Mouse (Mus musculus): ENCODE data around the gene Chchd10. TPM values are rescaled to one million over a fixed set of nuclear protein-coding genes. Genes with fewer than 3 reads are reported as not detected.

Gene Chchd10
- total and polyA plus RNA-seq, 2 experiments: 657 to 1,843 TPM

- Histone ChIP-seq H3K27me3 (ENCODE audit: control insufficient read depth, insufficient read depth, low read length) (no peaks in the 10 kb centered on the region), H3K27ac (replicated peaks; ENCODE audit: insufficient read depth, low read depth, low read length) (no peak overlapping the region), H3K4me3 (ENCODE audit: insufficient read depth, low read depth, low read length) (no peak overlapping the region), H3K79me2 (ENCODE audit: control insufficient read depth, insufficient read depth, low read length) (no peaks in the 10 kb centered on the region), H3K36me3 (ENCODE audit: control insufficient read depth, insufficient read depth, low read length) (peaks cover 17% of the 10 kb centered on the region), H3K9ac (ENCODE audit: low read depth, low read length) (no peak overlapping the region), H3K4me1 (ENCODE audit: control insufficient read depth, insufficient read depth, low read length) (no peaks in the 10 kb centered on the region)
- WGBS: 91% methylated on average over 5 of the region's 5 CpGs
- DNase-seq (ENCODE audit: extremely low read depth, low read depth, low spot score): no peak
- TF ChIP-seq POLR2A (IDR thresholded peaks at IDR 0.05; ENCODE audit: extremely low read depth, insufficient read depth, low read length) (no peak), CTCF (IDR thresholded peaks at IDR 0.05; ENCODE audit: low read depth, low read length) (no peak)
Observed at GRCm38 (mm10) chr10:75904391-75904790, 28.5 kb upstream of the Chchd10 start.

- TF ChIP-seq POLR2A (IDR thresholded peaks at IDR 0.05; ENCODE audit: extremely low read depth, insufficient read depth, low read length) (no peak), CTCF (IDR thresholded peaks at IDR 0.05; ENCODE audit: low read depth, low read length) (no peak)
- Histone ChIP-seq H3K36me3 (ENCODE audit: control insufficient read depth, insufficient read depth, low read length) (peaks cover 23% of the 10 kb centered on the region), H3K9ac (ENCODE audit: low read depth, low read length) (no peak overlapping the region), H3K27ac (replicated peaks; ENCODE audit: insufficient read depth, low read depth, low read length) (no peak overlapping the region), H3K27me3 (ENCODE audit: control insufficient read depth, insufficient read depth, low read length) (no peaks in the 10 kb centered on the region), H3K4me3 (ENCODE audit: insufficient read depth, low read depth, low read length) (no peak overlapping the region), H3K79me2 (ENCODE audit: control insufficient read depth, insufficient read depth, low read length) (no peaks in the 10 kb centered on the region), H3K4me1 (ENCODE audit: control insufficient read depth, insufficient read depth, low read length) (no peaks in the 10 kb centered on the region)
- DNase-seq (ENCODE audit: extremely low read depth, low read depth, low spot score): no peak
- 97% methylated on average over 4 of the region's 4 CpGs for WGBS
Observed at GRCm38 (mm10) chr10:75906882-75907281, 26.0 kb upstream of the Chchd10 start.

GRCm38 (mm10) chr10:75910698-75911097 is 22.2 kb upstream of the Chchd10 start:
- no peak for DNase-seq (ENCODE audit: extremely low read depth, low read depth, low spot score)
- Histone ChIP-seq H3K27ac (replicated peaks; ENCODE audit: insufficient read depth, low read depth, low read length) (peak overlapping the region; percentile 33; the same call in 1 of the 2 replicates), H3K4me1 (ENCODE audit: control insufficient read depth, insufficient read depth, low read length) (no peaks in the 10 kb centered on the region), H3K79me2 (ENCODE audit: control insufficient read depth, insufficient read depth, low read length) (no peaks in the 10 kb centered on the region), H3K9ac (ENCODE audit: low read depth, low read length) (no peak overlapping the region), H3K27me3 (ENCODE audit: control insufficient read depth, insufficient read depth, low read length) (no peaks in the 10 kb centered on the region), H3K4me3 (ENCODE audit: insufficient read depth, low read depth, low read length) (no peak overlapping the region), H3K36me3 (ENCODE audit: control insufficient read depth, insufficient read depth, low read length) (peaks cover 12% of the 10 kb centered on the region)
- TF ChIP-seq CTCF (IDR thresholded peaks at IDR 0.05; ENCODE audit: low read depth, low read length): no peak
- TF ChIP-seq POLR2A (IDR thresholded peaks at IDR 0.05; ENCODE audit: extremely low read depth, insufficient read depth, low read length): no peak
- WGBS: 81% methylated on average over 2 of the region's 2 CpGs

- no peak for TF ChIP-seq POLR2A (IDR thresholded peaks at IDR 0.05; ENCODE audit: extremely low read depth, insufficient read depth, low read length)
- TF ChIP-seq CTCF (IDR thresholded peaks at IDR 0.05; ENCODE audit: low read depth, low read length): no peak
- WGBS: 65% methylated on average over 6 of the region's 6 CpGs
- Histone ChIP-seq H3K79me2 (ENCODE audit: control insufficient read depth, insufficient read depth, low read length) (peaks cover 7% of the 10 kb centered on the region), H3K36me3 (ENCODE audit: control insufficient read depth, insufficient read depth, low read length) (peaks cover 10% of the 10 kb centered on the region; the same call in 1 of the 2 replicates), H3K4me3 (ENCODE audit: insufficient read depth, low read depth, low read length) (no peak overlapping the region), H3K9ac (ENCODE audit: low read depth, low read length) (no peak overlapping the region), H3K27ac (replicated peaks; ENCODE audit: insufficient read depth, low read depth, low read length) (no peak overlapping the region), H3K27me3 (ENCODE audit: control insufficient read depth, insufficient read depth, low read length) (no peaks in the 10 kb centered on the region), H3K4me1 (ENCODE audit: control insufficient read depth, insufficient read depth, low read length) (no peaks in the 10 kb centered on the region)
- DNase-seq (ENCODE audit: extremely low read depth, low read depth, low spot score): no peak
Observed at GRCm38 (mm10) chr10:75913013-75913589, 19.8 kb upstream of the Chchd10 start.

GRCm38 (mm10) chr10:75915557-75915956 is 17.4 kb upstream of the Chchd10 start:
- H3K36me3 ChIP-seq (ENCODE audit: control insufficient read depth, insufficient read depth, low read length): 0 out of 2 replicates have a peak, but pooled peaks cover 2% of the 10 kb centered on the region

GRCm38 (mm10) chr10:75916840-75917239 is 16.1 kb upstream of the Chchd10 start:
- Histone ChIP-seq H3K4me1 (ENCODE audit: control insufficient read depth, insufficient read depth, low read length) (peaks cover 6% of the 10 kb centered on the region; the same call in 1 of the 2 replicates), H3K36me3 (ENCODE audit: control insufficient read depth, insufficient read depth, low read length) (0 out of 2 replicates have a peak, but pooled peaks cover 2% of the 10 kb centered on the region), H3K4me3 (ENCODE audit: insufficient read depth, low read depth, low read length) (no peak overlapping the region), H3K79me2 (ENCODE audit: control insufficient read depth, insufficient read depth, low read length) (peaks cover 19% of the 10 kb centered on the region), H3K27me3 (ENCODE audit: control insufficient read depth, insufficient read depth, low read length) (no peaks in the 10 kb centered on the region), H3K27ac (replicated peaks; ENCODE audit: insufficient read depth, low read depth, low read length) (no peak overlapping the region), H3K9ac (ENCODE audit: low read depth, low read length) (no peak overlapping the region)
- no peak for DNase-seq (ENCODE audit: extremely low read depth, low read depth, low spot score)
- no peak for TF ChIP-seq POLR2A (IDR thresholded peaks at IDR 0.05; ENCODE audit: extremely low read depth, insufficient read depth, low read length)
- TF ChIP-seq CTCF (IDR thresholded peaks at IDR 0.05; ENCODE audit: low read depth, low read length): no peak
- 90% methylated on average over 8 of the region's 8 CpGs for WGBS

More at GRCm38 (mm10) chr10:75915557-75915956, 17.4 kb upstream of the Chchd10 start:
- 90% methylated on average over 7 of the region's 7 CpGs for WGBS
- no peak for DNase-seq (ENCODE audit: extremely low read depth, low read depth, low spot score)
- Histone ChIP-seq H3K9ac (ENCODE audit: low read depth, low read length) (peak overlapping the region; percentile 11; the same call in 1 of the 2 replicates), H3K27ac (replicated peaks; ENCODE audit: insufficient read depth, low read depth, low read length) (no peak overlapping the region), H3K79me2 (ENCODE audit: control insufficient read depth, insufficient read depth, low read length) (peaks cover 17% of the 10 kb centered on the region), H3K4me1 (ENCODE audit: control insufficient read depth, insufficient read depth, low read length) (0 out of 2 replicates have a peak, but pooled peaks cover 1% of the 10 kb centered on the region), H3K4me3 (ENCODE audit: insufficient read depth, low read depth, low read length) (no peak overlapping the region), H3K27me3 (ENCODE audit: control insufficient read depth, insufficient read depth, low read length) (no peaks in the 10 kb centered on the region)
- no peak for TF ChIP-seq CTCF (IDR thresholded peaks at IDR 0.05; ENCODE audit: low read depth, low read length)
- TF ChIP-seq POLR2A (IDR thresholded peaks at IDR 0.05; ENCODE audit: extremely low read depth, insufficient read depth, low read length): no peak

All from liver, adult 2 months (tissue).